Mouse (Mus musculus): ENCODE measurements at regions not wholly inside any gene's neighbourhood (a gene's known extent, or its start where the extent isn't known, plus 50 kb on each side); places are given as distances from the start of the nearest gene placed in this dataset.

DNA sequence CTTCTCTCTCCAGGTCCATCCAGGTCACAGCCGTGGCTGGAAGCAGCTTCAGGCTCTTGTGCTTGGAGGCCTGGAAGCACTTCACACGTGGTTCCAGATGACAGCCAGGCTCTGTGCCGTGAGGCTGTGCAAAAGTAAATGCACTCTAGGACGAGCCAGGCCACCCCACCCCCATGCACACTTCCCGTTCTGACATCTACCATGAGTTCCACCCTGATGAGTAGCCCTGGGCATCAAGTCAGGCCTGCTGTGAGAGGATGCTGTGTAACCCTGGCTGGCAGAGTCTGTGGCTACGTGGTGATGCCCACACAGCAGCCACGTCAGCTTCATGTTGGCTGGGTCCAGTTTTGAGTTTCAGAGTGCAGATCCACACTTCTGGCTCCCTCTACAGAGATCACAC, 202.4 kb upstream of the Sulf2 start:
- DNase-seq (ENCODE audit: low read depth, low spot score), result no peak

DNA sequence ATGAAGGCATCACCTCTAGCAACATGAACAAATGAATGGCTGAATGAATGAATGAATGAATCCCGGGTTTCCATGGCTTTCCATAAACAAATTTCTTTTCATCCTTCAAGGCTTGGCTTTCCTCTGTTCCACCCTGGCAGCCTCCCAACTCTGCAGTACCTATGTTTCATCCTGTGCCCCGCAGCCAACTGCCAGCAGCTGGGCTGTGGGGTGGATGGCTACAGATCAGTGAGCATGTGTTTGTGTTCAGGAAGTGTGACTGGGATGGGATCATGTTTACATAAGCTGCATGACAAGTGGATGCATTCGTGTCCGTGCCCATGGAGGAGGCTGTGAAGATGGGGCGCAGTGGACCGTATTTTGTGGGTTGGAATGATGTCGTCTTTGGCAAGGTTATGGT, 200.5 kb upstream of the Sulf2 start:
- no peak for DNase-seq (ENCODE audit: low read depth, low spot score)

DNA sequence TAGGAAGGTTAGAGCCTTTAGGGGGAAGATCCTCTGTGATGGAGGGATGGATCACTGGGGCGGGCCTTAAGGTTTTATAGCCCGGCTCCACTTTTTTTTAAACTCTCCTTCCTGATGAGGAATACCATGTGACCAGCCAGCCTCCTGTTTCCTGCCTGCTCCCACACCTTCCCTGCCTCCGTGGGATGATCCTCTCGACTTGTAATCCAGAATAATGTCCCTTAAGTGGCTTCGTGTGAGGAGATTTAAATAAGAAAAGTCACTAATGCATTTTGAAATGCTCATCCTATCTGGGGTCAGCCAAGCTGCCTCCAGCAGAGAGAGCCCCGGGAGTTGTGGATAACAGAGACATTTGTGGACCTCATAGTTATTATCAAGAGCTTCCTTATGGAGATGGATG, 200.0 kb upstream of the Sulf2 start:
- no peak for DNase-seq (ENCODE audit: low read depth, low spot score)

DNA sequence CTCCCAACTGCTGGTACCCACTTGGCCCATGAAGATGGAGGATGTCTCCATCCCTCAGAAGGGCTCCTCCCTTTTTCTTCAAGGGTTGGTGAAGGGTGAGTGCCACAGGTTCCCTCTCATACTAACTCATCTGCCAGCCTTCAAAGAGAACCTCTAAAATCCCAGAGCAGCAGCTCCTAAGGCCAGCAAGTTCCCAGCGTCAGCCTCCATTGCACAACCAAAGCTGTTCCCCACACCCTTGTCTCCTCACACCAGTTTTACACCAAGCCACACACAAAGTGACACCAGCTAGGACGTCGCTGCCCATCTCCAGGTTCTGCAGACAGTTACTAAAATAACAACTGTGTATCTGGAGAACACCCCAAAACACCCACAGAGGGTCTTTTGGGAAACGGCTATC, 198.9 kb upstream of the Sulf2 start:
- DNase-seq (ENCODE audit: low read depth, low spot score), result no peak

DNA sequence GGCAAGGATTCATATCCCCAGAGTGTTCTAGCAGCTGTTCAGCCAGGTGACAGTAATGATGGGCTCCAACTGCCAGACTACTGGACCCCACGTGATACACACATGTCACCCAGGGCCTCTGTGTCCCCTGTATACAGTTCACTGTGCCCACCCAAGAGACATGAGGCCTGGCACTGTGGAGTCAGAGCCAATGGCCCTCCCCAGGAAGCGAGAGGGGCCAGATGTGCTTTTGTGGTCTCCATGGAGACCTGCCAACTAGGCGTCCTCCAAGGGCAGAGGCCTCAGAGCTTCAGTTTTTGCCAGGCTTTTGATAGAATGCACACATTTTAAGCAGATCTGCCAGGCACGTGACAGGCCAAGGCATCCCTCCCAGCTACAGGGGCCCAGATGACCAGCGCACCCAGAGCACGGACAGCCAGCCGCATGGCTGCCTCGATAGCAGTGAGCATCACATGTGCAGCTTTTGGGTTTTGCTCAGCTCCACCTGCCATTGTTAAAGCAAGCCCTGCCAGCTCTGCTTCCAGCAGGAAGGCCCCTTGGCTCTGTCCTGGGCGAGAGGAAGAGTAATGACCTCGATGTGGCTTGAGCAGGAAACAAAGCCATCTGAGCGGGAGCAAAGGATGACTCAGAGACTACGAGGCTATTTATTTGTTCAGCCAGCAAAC, 198.1 kb upstream of the Sulf2 start:
- no peak for DNase-seq (ENCODE audit: low read depth, low spot score)

DNA sequence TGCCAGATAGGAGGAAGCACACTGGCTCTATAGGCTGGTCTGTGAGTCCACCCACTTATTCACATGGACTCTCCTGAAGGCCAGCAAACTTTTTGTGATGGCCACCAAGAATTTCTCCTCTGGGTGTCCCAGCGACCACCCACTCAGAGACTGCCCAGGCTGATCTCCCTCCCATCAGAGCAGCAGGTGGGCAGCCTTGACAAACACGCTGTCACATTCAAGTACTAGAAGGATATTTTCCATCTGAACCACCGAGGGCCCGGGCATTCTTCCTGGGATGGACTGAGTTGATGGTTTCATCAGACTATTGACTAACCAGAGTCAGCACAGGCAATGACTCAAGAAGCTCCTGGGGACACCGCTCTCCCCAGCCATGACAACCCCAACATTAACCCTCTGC, 196.5 kb upstream of the Sulf2 start:
- no peak for DNase-seq (ENCODE audit: low read depth, low spot score)

DNA sequence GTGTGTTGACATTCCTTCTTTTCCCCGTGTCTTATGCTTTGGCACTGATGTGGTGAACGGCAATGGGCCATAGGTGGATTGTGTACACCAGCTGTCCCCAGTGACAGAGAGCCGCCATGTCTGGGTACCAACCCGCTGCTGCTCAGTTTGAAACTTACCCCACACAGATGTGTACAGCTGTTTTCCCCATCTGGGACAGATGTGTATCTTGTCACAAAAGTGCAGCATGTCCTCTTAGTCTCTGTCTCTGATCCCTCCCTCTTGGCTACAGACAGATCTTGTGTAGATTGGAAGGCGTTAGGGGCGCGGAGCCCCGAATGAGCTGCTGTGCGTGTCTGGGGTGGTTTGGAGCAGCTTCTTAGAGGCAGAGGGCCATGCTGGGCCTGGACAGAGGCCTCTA, 196.1 kb upstream of the Sulf2 start:
- DNase-seq (ENCODE audit: low read depth, low spot score), result no peak

DNA sequence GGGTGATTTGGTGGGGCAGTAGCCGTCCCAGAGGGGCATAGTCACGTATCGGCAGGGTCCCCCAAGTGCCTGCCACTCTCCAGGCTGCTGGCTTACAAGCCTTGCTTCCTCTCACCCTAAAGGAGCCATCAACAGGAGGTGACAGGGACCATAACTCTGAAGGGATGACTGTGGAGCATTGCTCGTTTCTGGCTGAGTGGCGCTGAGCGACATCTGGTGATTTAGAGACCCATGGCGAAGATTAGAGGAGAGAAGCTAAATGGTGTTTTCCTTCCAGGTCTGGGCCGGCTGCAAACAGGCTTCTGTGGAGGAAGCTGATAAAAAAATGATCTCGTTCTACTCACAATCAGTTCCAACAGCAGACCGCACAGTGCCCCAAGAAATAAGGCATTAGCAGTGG, 193.2 kb upstream of the Sulf2 start:
- DNase-seq (ENCODE audit: low read depth, low spot score), result no peak

DNA sequence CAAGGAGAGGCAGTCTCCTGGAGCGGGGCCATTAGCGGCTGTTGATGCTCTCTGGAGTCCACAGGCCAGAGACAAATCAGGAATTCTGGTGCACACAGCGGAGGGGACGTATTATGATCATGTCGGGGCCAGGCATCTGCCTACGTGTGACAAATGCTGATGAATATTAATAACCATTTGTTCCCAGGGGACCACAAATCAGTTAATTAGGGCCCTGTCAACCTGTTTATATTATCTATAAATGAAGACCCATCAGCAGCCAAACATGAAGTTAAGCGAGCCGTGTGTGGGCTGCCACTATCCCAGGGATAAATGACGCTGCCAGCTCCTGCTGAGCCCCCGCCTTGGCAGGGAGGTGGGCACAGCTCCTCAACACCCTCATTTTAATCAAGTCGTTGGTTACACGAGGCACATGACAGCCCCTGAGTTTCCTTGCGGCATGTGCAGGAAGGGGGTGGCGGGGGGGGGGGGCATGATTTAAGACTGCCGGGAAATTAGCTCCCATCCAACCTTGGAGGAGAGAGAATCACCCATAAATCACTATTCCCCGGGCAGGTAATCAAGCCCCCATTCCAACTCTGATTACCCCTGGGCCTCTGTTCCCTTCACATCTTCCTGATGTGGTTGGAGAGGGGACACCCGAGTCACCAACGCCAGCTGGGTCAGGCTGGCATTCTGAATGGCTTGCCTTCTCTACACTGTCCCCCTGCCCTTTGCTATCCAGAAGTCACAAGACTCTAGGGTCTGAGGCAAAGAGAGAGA, 191.1 kb upstream of the Sulf2 start:
- DNase-seq (ENCODE audit: low read depth, low spot score), result no peak

DNA sequence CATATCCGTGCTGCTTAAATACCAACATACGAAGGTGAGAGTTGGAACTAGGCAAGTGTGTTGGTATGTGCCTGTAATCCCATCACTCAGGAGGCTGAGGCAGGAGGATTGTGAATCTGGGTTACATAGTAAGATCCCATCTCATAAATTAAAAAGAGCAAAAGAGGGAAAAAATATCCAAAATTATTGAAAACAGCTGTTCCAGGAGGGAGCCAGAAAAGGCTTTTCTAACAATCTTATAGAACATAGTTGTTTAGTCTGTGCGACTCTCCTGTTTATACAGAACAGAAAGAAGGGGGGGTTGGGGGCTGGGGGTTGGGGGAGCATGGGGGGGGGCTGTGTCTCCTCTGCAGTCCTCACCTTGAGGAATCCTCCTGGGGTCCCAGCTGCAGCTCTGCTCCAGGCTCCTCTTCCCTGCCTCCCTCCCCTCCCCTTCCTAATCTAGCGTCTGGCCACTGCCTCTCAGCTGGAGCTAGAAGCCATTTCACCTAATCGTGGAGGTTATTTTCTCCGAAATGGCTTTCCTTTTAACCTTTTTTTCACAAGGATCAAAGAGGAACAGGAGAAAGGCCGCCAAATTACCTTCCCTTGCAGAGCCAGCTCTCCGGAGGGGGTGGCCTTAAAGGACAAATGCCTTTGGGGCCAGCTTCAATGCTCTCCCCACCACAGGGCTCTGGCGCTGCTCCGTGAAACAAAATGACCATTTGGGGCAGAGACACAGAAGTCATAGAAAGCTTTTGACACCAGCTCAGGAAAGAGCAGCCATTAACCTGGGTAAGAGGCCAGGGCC, 188.3 kb upstream of the Sulf2 start:
- no peak for DNase-seq (ENCODE audit: low read depth, low spot score)

DNA sequence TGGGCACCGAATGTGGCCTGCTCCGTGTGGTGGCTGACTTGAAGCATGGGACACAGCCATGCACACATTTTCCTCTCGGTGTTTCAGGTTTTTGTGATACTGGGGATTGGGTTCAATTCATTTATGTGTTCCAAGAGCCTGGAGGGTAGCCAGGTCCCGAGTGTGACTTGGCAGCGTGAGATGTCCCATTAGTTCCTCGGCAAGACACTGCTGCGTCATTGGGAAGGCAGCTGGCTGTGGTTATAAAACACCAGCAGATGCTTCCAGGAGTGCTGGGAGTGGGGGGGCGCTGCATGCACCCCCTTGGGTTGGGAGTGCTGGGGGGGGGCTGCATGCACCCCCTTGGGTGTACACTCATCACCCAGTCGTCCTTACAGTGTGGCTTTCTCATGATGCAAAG, 186.9 kb upstream of the Sulf2 start:
- DNase-seq (ENCODE audit: low read depth, low spot score), result peak; percentile 54

DNA sequence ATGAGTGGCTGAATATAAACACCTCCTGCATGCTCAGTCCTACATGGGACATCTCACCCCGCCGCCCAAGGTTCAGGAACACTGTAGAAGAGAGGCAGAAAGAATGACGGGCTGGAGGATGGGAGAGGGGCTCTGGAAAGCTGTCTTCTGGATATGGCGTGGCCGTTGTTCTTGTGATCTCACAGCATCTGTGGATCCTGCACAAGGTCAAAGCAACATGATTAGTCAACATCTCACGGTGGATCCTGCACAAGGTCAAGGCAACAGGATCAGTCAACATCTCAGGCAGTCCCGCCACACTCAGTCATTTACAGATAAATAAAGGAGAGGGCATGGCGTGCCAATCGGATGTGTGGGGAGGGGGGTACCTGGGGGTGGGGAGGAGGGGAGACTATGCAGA, 184.7 kb upstream of the Sulf2 start:
- no peak for DNase-seq (ENCODE audit: low read depth, low spot score)

DNA sequence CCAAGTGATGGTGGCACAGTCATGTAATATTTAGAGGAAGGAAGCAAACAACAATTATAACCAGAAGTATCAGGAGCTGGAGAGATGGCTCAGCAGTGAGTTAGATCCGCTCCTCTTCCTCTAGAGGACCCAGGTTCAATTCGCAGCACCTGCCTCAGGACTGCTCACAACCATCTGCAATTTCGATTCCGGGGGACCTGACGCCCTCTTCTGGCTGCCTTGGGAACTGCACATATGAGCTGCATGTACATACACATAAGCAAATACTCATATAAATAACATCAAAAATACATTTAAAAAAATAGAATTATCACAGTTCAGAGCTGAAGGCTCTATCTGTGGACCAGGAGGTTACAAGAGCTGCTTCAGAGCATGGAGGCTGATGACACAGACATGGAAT, 184.0 kb upstream of the Sulf2 start:
- DNase-seq (ENCODE audit: low read depth, low spot score), result no peak

DNA sequence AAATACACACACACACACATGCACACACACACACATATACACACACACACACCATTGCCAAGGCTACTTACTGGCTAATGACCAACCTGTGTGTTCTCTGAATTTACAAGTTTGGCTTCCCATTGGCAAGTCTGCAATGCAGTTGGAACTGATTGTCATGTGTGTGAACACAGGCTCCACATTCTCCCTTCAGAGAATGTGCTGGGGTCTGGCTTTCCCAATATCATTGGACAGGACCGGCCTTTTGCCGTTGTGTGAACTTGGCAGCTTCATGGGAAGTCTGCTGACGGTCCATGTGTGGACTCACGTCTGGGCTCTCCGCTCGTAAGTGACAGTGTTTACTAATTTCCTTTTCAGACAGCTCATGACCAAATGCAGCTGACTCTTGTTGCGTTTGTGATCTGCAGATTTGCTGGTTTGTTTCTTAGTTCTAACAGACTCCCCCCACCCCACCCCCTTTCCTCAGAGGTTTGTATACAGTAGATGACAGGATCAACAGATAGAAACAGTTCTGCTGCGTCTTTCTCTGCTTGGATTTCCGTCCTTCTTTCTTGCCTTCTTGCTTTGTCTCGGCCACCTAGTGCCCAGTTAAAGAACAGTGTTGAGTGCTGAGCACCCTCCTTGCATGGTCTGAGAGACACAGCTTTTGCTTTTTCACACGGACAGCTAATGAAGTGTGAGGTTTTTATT, 183.1 kb upstream of the Sulf2 start:
- DNase-seq (ENCODE audit: low read depth, low spot score), result no peak

DNA sequence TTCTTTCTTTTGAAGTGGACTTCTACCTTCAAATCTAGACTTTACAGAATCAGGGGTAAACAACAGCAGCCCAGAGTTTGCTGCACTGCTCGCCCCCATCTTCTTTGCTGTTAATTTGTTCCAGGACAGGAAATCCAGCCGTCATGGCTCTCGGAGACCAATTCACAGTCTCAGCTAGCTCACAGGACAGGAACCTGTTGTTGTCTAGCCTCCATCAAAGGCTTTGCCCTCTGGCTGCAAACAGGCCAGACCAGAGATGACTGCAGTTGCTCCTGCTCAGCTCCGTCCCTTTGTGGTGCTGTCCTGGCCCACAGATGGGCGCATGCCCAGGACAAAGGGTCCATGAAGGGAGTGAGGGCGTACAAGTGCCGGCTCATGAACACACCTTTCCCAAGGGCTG, 182.2 kb upstream of the Sulf2 start:
- DNase-seq (ENCODE audit: low read depth, low spot score), result no peak

DNA sequence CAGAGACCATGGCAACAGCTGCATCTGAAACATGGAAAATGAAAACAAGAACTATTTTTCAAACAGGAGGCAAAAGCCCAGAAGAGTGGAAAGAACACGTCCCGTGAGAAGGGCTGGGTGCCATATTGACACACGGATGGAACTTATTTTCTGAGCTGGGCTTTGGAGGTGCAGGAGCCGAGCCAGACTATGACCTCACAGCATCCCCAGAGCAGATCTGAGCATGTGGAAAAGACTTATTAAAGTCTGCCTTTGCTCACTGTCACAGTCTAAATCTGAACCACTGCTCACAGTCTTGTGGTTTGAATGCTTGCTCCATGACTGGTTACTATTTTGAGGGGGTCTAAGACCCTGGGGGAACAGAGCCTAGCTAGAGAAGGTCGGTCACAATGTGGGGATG, 180.2 kb upstream of the Sulf2 start:
- DNase-seq (ENCODE audit: low read depth, low spot score), result no peak

DNA sequence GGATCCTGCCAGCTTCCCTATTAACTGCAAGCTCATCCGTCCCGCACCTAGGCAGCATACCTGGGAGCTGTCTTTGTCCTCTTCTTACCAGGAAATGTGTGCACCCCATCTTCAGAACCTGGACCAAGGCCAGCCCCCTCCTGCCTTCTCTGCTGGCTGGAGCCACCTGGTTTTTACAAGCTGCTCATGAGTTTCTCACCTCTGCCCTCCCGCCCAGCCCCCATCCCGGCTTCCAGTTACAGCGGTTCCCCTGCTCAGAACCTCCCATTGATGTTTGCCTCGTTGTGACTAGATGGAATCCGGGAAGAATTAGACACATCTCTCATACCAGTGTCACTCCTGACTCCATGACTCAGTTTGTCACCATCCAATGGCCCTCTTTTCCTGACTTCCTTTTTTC, 179.1 kb upstream of the Sulf2 start:
- DNase-seq (ENCODE audit: low read depth, low spot score), result no peak

DNA sequence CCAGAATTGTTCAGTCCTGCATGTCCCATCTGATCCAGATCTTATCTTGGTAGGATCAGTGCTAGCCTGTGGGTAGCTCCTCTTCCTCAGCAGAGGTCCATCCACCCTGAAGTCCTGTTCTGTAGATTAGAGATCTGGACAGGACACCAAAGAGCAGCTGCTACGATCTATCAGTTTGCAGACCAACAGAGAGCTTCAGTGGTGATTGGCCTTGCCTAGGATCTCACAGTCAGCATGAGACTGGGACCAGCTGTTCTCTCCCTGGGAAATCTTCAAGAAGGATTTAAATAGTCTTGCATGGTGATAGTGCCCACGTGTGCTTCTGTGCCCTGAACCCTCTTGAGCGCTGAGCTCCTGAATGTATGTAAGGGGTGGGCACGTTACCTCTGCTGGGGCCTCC, 178.4 kb upstream of the Sulf2 start:
- no peak for DNase-seq (ENCODE audit: low read depth, low spot score)

DNA sequence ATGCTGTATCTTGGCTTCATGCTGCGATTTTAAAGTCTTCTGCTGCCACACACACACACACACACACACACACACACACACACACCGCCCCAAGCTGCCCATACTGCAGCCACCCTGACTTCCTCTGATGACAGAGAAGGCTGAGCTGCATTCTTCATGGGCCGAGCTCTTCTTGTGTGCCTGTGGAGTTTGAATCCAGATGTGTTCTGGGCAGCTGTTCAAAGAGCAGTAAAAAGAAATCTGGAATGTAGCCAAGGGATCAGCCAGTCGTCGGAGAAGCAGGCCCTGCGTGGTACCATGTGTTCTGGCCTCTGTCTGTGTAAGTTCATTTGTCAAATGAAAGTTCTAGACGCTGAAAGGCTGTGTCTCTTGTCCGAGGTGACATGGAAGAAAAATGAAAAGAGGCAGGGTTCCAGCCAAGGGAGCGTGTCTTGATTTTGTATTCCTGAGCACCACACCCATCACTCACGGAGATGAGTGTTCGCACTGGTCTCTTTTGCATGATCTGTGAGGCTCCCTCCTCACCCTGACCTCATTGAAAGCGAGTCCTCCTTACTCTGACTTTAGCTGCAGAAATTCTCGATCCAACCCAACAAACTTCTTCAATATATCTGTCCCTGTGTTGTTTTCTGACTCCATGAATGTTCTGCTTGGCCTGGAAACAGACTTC, 177.4 kb upstream of the Sulf2 start:
- DNase-seq (ENCODE audit: low read depth, low spot score), result no peak

DNA sequence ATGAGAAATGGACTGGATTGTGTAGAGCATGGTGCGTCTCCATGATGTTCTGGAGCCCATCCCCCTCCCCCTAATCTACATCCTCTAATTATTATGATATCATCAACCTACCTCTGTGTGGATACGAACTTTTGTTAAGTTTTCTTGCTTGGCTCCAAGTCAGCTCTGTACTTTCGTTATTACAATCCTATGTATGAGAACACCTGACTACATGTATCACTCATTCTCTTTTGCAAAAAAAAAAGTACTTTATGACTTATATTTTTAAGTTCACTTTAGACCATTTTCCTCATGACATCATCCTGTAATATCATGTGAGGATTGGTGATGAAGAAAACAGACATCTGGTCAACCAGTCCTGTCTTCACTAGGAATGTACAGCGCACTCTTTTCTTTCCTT, 175.7 kb upstream of the Sulf2 start:
- no peak for DNase-seq (ENCODE audit: low read depth, low spot score)

DNA sequence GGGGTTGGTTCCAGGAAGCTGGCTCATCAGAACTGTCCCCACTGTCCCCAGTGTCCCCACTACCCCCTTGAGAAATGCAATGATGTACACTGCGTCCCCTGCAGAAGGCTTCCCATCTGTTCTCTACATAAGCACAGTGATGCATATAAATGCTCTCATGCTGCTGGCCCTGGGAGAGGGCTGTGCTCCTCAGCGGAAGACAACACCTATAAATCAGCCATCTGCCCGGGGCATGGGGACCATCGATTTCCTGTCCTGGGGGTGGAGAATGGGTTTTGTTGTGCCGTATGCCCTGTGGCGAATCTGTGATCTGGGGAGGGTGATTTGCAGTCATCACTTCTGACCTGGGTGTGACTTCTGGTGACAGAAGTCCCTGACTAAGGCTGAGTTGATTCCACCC, 174.9 kb upstream of the Sulf2 start:
- no peak for DNase-seq (ENCODE audit: low read depth, low spot score)
